Mouse (Mus musculus): ENCODE results near the gene Dpy19l1.

Gene Dpy19l1

DNA sequence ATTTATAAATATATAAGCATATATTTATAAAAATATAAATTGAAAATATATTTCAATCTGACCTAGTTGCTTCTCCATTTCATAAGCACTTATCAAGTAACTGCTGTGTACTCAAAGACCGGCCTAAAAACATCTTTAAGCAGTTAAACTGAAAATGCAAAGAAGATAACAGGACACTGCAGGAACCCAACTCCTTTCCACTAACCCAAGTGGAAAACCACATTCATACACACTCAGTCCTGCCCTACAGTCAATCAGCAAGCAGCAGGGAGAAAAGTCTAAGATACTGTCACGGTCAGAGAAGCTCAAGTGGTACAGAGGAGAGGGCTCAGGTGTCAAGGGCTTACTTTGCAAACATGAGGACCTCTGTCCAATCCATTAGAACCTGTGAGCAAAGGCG lies 30.4 kb downstream of the Dpy19l1 start:
- no peak for DNase-seq (ENCODE audit: low read depth, low spot score)

DNA sequence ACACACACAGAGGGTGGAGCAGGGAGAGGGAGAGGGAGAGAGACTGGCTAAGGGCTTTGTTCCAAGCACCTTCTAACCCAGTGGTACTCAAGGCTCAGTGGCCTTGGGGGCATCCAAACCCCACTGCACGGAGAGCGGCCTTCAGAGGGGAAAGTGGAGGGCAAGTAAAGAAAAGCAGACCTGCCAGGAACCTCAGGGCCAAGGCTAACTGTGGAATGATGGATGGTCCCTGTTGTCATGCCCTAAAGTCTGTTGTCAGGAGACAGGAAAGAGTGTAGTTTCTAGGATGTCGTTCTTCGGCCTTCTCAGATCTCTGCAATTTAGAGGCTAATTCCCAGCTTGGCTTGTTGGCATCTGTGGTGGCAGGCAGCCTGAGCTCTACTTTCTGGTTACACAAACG lies 32.8 kb downstream of the Dpy19l1 start:
- no peak for DNase-seq (ENCODE audit: low read depth, low spot score)

DNA sequence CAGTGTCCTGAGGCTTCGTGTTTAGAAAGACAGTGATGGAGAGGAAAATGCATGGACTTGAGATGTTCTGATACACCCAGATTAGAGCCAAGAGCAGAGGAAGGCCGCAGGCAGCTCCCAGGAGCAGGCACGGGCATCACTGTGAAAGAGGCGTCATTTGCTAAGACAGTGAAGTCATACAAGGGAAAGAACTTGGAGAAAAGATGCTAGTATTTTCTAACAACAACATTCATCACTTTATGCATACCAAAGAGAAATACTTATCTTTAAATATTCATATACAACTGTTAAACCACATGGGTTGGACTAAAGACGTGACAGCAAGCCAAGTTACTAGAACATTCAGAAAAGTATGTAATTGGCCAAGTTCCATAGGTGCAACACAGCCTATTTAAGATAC lies 35.8 kb downstream of the Dpy19l1 start:
- no peak for DNase-seq (ENCODE audit: low read depth, low spot score)

DNA sequence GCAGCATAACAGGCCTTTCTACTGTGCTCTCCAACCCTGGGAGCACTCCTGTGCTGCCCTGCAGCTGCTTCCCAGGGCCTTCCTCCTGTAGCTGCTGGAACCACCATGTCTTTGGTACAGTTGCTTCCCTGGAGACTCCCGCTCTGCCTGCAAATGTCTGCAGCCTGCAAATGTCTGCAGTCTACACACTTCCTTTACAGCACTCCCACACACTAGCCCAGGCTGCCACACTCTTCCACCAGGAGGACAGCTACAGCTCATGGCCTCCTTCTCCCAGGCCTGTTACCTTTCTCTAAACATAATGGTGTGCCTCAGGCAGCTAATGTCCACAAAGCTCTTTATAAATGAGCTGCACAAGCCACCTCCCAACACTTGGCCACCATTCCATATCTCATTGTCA lies 36.3 kb downstream of the Dpy19l1 start:
- DNase-seq (ENCODE audit: low read depth, low spot score) = no peak

DNA sequence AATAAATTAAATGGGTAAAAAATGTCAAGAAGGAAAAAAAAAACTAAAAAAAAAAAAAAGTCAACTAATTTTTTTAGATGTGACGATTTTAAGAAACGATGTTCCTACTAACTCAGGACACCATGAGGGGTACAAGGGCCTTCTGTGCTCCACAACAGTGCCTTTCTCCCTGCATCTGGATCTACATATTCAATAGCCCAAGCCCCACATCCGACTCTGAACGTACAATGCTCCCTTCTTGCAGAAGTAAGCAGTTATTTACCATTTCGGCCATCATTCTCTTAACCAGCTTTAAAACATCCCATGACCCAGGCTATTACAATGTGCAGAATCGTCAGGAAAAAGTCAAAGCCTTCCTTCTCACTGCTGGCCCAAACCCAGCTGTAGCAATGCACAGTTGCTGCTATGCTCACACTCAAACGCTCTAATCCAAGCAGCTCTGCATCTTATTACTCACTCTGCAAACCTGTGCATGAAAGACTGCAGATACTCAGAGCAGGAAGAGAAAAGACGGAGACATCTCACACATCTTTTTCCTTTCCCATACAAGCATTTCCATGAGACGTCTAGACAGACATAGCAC lies 41.5 kb downstream of the Dpy19l1 start:
- DNase-seq (ENCODE audit: low read depth, low spot score) = no peak

DNA sequence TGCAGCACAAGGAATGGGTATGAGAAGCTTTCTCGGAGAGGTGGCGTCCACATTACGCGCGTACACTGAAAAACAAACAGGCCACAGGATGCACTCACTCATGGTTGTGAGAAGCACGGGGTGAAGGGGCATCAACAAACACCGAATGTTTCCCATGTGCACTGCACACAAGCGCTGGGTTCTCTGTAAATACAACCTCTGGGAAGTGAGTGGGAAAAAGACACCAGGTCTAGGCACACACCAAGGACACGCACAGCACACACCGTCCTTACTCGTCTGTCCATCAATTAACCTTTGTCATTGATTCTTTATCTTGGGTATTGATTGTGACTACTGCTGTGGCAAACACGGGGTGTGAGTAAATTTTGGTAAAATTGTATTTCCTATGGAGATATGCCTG lies 49.1 kb downstream of the Dpy19l1 start:
- no peak for DNase-seq (ENCODE audit: low read depth, low spot score)

DNA sequence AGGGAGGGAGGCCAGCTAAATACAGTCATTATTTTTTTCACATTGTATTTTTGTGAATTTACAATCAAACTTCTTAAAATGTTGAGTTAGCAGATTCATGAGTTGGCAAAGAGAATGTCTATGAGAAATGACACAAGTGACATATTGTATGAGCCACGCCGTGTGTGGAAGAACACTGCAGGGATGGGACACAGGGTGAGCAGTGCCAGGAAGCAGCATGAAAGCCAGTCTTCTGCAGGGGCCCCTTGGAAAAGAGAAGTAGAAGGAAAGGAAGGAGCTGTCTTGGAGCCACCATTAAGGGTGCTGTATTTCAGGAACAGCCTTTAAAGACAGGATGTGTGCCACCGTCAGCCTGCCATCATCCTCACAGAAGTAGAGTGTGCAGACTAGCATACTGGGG lies 52.0 kb downstream of the Dpy19l1 start:
- no peak for DNase-seq (ENCODE audit: low read depth, low spot score)

DNA sequence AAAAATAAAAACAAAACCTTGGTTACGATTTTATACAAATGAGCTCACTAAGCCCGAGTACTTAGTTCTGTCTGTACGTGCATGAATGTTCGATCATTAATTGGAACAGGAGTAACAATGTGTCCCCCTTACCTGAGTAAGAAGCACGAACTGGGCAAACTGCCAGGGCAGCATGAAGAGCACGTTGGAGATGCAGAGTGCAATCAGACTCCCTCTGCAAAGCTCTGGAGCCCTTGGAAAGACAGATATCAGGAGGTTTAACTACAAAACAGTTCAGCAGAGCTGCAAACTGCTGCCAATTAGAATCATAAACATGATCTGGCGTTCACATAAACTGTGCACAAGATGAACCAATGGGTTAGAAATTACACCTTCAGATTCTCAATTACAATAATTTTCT lies 52.4 kb downstream of the Dpy19l1 start:
- no peak for DNase-seq (ENCODE audit: low read depth, low spot score)

DNA sequence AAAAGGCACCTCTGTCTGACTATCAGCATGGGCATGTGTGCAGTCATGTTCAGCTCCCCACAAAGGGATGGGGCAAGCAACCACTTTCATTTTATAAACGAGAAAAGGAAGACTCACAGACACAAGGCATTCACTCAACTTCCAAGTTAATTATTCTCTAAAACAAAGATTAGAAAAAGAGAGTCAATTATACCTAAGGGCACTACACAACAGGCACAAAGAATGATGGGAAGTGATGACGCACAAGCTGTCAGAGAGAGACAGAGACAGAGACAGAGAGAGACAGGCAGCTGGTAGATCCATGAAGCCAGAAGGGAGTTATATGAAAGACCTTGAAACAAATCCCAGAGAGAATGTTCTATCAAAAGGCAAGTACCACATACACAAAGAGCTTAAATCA lies 68.0 kb downstream of the Dpy19l1 start:
- no peak for DNase-seq (ENCODE audit: low read depth, low spot score)

DNA sequence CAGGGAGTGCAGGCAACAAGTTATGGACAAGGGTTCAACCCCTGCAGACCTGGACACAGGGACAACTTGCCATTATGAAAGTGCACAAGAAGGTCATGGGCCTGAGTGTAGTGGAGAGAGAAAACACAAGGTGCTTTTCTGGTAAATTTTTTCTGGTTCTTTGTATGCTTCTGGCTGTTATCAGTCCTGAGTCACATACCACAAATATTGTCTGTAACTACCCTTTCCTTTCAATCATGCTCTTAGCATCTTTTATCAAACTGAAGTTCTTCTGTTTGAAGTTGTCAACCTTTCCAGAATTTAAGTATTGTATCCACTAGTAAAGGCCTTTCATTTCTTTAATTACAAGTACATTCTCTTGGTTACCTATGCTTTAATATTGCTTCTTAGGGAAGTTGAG lies 73.2 kb downstream of the Dpy19l1 start:
- DNase-seq (ENCODE audit: low read depth, low spot score) = no peak

DNA sequence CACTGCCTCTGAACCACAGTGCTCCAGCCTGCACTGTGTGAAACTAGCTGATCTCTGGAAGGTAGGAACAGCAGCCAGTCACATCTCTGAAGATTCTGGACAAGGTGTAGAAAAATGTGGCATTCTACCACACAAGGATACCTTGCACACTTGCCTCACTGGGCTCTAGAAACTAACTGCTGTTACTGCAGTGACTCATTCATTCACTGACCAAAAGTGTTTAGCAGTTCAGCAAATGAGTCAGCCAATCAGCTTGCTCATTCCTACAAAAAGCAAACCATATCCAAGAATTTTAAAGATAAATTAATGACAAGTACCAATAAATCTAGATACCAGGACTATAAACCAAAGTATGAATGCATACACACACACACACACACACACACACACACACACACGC lies 77.3 kb downstream of the Dpy19l1 start:
- peak; percentile 36 for DNase-seq (ENCODE audit: low read depth, low spot score)

DNA sequence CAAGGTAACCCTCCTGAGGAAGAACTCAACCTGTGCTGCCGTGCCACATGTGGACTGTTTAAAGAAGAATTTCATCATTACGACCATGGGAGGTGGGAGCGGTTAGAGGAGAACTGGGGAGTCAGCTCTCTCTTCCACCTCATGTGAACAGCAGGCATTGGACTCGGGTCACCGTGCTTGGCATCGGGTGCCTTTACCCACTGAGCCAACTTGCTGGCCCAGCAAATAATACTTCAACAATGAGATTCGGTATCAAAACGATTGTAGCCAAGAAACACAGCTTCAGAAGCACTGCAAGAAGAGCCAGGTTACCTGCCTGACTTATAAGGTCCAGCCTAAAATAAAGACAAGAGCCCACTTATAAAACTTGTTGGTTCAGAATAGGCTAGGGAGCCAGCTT lies 79.7 kb downstream of the Dpy19l1 start:
- DNase-seq (ENCODE audit: low read depth, low spot score) = no peak

DNA sequence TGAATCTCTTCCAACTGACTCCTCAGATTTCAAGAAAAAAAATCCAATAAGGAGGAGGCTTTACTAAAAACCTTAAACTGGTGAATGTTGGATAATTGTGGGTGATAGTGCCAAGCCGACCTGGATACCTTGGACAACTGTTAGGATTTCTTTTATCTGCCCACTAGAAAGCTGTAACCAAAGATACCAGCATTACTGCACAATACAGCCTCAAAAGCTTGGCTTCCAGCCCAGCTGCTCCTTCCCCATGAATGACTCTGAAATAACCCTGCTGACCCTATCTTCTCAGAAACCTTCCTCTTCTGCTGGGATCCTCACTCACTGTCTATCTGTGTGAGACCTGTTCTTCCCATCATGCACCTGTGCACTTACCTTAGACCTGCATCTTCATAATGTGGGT lies 81.1 kb downstream of the Dpy19l1 start:
- no peak for DNase-seq (ENCODE audit: low read depth, low spot score)

DNA sequence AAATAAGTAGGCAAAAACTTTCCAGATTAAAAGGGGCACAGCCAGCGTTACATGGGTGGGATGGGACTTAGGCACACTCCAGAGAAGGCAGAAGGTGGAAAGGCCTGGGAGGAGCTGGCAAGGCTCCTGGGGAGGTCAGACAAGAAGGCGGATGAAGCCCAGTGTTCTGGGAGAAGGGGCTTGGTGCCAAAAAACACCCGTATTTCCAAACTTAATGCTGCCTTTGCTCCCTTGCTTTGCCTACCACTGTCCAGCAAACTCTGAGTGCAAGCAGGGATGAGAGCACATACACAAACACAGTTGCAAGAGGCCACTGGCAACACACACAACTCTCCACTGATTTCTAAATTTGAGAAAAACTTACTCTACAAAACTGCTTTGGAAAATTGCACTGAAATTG lies 81.7 kb downstream of the Dpy19l1 start:
- DNase-seq (ENCODE audit: low read depth, low spot score) = no peak

DNA sequence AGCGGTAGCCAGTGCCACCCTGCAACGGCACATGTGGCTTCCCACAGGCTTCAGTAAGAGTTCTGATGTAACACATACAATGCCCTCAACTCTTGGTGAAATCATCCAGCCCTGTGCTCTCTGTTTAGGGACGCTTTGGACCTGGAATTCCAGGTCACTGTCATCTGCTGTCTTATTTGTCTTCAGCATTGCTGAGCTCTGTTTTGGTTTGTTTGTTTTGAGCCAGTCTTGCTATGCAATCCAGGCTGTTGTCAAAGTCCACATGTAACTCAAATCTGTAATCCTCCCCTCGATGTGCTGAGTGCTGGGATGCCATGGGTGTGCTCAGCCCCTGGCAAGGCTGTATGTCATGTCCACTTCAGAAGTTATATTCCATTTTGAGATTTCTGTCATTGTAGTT lies 82.8 kb downstream of the Dpy19l1 start:
- no peak for DNase-seq (ENCODE audit: low read depth, low spot score)

DNA sequence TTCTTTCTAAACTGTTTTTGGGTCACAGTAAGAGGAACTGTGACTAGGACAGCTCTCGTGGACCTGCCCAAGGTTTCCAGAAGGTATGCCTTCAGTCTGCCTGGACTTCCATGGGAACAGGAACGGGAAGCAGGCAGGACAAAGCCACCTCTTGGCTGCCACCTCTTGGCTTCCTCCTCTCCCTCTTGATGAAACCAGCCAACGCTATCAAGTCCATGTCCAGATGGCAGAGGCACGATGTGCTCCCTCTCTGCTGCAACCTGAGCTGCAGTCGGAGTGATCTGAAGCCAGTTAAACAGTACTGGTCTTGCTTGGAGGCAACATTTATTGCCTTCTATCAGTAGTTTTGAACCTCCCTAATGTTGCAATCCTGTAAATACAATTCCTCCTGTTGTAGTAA lies 84.7 kb downstream of the Dpy19l1 start:
- DNase-seq (ENCODE audit: low read depth, low spot score) = no peak

DNA sequence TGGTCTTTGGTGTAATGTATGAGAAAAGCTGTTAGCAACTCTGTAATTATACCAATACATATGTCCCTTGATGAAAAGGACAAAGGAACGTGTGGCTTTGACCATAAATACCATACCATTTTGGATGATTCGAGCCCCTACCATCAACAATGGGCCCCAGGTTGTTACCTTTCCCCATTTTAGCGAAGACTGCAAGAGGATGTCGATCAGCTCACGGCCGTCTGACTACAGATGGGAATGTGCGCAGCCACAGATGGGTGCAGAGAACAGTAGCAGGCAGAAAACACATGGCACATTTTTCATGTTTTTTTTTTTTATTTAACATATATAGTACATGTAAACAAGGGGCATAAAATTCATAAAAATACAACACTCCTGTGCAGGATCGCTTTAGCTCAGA lies 91.5 kb downstream of the Dpy19l1 start:
- no peak for DNase-seq (ENCODE audit: low read depth, low spot score)

DNA sequence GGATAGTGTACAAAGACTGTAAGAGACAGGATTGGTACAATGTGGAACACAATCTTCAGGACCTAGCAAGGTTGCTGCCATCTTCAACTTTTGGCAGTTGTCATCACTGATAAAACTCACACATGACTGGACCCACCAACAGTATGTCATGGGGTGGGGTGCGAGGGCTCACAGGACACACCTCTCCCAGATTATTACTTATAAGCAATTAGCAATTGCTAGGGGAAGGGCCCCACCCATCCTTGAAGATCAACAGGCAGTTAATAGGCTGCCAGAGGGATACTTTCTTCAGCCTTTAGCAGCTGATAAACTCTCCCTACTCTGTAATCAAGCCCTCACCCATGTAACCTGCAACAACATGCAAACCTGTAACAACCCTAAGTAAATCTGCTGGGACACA lies 92.5 kb downstream of the Dpy19l1 start:
- no peak for DNase-seq (ENCODE audit: low read depth, low spot score)

DNA sequence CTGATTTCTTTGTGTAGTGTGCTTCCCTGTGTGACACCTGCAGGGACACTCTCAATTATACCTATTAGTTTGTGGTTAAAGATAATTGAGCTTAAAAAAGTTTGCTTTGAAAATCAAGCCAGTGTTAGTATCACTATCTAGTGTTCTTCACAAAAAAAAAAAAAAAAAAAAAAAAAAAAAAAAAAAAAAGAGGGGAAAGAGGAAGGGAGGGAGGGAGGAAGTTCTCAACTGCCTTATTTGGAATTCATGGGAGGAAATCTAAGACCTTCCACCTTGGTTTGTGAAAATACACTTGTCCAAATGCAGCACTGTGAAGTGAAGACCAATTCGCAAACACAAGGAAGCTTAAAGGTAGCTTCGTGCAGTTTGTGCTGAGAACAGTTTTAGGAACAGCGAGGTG lies 94.9 kb downstream of the Dpy19l1 start:
- DNase-seq (ENCODE audit: low read depth, low spot score) = no peak

DNA sequence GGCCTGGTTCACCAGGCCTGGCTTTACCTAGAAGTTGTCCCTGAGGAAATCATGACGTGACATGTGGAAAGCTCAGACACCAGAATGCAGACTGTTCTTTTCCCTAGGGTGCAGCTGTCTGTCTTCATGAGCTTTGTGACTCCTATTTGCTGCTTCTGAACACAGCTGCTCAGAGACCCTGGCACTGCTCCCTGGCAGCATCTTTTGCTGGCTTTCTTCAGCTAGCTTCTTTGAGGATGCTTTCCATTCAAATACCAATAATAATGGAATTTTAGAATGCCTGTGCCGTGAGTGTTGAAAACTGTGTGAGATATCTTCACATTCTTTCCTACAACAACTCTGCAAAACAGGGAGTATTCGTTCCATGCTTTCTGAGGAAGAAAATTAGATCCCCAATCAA lies 108.8 kb downstream of the Dpy19l1 start:
- DNase-seq (ENCODE audit: low read depth, low spot score) = no peak

DNA sequence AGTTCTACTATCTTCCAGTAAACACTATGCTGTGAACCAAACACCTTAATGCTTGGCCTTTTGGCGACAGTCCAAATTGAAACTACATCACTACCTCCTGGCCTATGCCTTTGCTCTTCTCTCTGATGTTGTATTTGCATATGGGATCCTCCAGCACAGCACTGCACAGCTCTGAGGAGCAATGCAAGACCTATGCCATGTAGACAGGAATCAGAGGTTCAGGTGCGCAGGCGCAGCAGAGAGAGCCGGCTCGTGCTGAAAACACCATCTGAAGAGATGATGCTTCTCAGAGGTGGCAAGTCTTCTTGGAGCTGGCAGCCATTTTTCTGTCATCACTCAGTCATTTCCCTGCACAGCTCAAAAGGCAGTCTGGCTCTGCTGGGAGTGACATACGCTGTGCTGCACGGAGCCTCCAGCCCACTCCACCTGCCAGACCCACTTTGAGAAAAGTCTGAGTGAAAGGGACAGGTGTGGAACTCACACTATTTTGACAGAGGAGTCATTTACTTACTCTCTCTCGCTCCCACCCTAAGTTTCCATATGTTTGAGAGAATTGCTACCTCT lies 112.1 kb downstream of the Dpy19l1 start:
- no peak for DNase-seq (ENCODE audit: low read depth, low spot score)

DNA sequence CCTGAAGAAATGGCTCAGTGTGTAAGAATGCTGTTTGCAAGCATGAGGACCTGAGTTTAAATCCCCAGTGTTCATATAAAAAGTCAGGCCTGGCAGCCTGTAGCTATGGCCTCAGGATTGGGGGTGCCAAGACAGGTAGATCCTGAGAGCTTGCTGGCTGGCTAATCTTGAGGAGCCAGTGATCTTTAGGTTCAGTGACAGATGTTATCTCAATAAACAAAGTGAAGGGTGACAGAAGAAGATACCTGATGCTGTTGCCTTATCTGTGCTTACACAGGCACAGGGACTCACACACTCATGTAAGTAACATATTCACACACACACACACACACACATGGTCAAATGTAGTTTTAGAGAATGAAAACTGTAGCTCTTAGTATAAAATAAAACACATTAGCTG lies 115.7 kb downstream of the Dpy19l1 start:
- DNase-seq (ENCODE audit: low read depth, low spot score) = no peak

DNA sequence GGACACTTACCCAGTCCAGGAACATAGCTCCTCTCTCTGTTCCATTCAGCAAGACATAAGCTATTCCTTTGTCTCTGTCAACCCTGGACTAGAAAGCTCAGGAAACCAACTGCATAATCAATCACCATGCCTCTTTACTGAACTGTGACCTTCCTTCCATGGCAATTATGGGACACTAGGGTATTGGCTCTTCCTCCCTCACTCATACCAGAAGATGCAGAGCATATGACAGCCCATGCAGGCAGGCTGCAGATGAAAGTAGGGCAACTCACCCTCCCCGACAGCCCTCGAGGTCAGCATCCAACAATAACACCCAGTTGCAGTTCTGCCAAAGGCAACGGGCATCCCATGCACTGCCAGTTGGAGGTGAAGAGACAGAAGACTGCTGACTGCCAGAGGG lies 123.6 kb downstream of the Dpy19l1 start:
- DNase-seq (ENCODE audit: low read depth, low spot score) = no peak

DNA sequence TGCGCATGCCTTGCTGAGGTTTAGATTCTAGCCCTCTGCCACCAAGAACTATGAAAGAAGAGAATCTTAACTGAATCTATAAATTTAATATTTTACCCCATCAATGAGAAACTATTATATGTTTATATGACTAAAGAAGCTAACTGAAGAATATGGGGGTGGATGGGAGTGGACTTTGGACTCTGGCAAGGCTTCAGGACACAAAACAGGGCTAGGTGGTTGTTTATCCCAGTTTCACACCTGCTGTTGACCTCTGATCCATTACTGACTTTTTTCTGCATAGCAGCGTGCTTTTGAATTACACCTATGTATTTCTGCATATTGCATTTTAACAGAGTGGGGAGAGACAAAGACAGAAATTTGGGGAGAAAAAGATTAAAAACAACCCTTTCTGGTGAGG lies 124.1 kb downstream of the Dpy19l1 start:
- DNase-seq (ENCODE audit: low read depth, low spot score) = no peak
